Mouse (Mus musculus) urinary bladder, postnatal 36 days (tissue): ENCODE results near the gene Gpr179.
"Not testable (repeated sequence)": the region's sequence is repeated elsewhere in the genome, so short reads cannot be mapped to it uniquely, and the experiment has no call there.

ENCODE experiments used
- DNase-seq, 2 experiments: peaks; one replicate each; pipeline ENCODE4 v3.0.0; 2022; ENCODE audit warnings: low spot score in 2 of 2, mixed read lengths in 1 of 2

Gene Gpr179

DNA sequence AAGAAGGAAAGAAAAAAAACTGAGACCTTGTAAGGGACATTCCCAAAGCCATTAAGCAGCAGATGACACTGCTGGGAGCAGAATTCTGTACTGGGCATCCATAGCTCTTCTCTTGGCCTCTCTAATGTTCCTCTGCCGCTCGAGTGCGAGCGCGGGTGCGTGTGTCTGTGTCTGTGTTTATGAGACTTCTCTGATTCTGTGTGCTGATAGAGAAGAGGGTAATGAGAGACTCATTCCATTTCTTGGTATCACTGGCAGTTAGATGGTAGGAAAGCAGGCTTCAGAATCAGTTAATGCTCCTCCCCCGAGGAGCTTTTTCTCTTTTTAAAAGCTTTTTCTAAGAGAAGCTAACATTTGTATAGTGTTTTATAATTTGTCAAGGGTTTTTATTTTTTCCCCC is 3.4 kb upstream of the Gpr179 start:
- DNase-seq: no peak

DNA sequence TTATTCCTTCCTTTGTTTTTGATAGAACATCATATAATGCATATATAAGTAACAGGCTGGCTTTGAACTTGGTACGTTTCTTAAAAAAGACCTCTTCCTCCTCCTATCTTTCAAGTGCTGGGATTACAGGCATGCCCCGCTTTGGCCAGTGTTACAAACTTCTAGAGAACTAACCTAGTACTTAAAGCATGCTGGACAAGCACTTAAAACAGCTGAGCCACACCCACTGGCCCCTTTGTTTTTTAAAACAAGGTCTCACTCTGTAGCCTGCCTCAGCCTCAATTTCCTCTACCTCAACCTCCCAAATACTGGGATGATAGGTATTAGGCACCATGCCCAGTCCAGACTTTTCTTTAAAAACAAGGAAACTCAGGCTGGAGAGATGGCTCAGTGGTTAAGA is 2.8 kb upstream of the Gpr179 start:
- no peak for DNase-seq

DNA sequence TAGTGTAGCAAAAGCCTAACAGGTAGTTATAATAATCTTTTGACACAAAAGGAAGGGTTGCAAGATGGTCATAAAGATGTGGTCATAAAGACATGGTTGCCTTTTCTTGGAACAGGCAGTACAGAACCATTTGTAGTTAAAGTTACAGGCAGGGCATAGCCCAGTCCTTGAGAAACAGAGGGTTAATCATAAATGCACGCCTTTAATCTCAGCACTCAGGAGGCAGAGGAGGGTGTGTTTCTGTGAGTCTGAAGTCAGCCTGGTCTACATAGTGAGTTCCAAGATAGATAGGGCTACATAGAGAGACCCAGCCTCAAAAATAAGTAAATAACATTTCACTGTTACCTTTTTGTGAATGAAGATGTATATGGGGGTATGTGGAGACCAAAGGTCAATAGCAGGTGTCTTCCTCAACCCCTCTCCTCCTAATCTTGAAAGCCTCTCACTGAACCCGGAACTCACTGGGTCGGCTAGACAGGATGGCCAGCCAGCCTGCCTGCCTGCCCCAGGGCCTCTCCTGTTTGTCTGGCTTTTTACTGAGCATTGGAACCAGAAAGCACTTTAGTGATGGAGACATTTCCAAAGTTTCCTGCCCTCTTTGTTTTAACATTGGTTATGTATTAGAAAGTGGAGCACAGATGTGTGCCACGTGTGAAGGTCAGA is 1.2 kb upstream of the Gpr179 start:
- no peak for DNase-seq

DNA sequence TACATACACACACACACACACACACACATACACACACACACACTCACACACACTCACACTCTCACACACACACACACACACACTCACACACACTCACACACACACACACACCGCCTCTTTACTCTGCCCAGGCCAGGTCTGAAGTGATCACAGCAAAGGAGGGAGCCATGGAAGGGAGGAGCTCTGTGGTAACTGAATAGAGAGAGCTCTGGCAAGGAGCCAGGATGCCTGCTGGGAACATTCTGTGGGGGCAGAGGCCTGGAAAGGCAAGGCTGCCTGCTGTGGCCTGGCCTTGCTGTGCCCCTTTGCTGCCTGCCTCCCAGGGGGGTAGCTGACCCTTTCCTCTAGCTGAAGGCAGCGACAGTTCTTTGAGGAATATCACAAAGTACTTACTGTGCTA is 1.8 kb downstream of the Gpr179 start:
- DNase-seq: peak in 1 of 2 experiments; percentile 53

DNA sequence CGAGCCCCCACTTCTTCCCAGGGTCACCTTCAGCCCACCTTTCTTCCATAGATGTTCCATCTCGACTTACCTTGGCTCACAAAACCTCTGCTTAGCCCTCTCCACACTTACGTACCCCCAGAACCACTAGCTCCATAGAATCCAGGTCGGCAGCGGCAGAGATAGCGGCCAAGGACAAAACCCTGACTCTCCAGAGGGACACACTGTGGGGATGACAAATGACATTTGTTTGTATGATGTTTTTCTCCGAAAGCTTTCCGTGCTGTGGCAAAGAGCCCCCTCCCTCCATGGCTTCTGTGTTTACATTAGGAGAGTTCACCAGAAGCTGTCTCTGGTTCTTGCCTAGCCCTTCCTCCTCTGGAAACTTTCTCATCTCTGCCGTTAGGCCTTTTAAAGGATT is 4.6 kb downstream of the Gpr179 start:
- no peak for DNase-seq

DNA sequence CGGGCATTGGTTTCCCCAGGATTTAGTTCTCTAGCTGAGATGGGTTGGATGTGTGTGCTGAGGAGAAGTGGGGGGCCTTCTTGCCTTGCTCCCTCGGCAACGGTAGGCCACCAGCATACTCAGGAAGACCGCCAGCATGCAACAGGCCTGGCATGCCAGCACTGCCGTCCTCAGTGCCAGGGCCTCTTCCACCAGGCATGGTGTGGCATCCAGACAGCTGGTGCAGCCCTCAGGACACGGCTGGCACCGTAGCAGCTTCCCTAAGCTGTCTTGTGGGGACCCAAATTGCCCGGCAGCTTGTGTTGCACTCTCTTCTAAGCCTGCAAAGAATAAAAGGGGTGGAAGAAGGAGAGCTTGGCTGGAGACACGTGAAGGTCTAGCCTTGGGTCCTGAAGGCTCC is 5.5 kb downstream of the Gpr179 start:
- DNase-seq: no peak

DNA sequence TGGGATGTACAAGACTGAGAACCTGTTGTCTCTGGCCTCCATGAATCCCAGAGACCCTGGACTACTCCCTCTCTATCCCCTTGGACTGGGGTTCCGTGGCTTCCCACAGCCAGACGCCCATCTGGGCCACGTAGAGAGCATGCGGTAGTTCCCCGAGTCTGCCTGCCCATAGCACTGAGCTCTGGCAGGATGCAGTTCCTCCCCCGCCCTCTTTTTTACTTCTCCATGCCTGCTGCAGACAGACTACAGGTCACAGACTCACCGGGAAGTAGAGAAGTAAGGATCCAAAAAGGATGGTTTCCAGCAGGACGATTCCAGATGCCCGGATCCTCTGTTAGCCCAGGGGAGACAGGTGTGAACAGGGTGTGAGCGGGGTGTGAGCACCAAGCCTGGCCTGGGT is 6.4 kb downstream of the Gpr179 start:
- DNase-seq: no peak

DNA sequence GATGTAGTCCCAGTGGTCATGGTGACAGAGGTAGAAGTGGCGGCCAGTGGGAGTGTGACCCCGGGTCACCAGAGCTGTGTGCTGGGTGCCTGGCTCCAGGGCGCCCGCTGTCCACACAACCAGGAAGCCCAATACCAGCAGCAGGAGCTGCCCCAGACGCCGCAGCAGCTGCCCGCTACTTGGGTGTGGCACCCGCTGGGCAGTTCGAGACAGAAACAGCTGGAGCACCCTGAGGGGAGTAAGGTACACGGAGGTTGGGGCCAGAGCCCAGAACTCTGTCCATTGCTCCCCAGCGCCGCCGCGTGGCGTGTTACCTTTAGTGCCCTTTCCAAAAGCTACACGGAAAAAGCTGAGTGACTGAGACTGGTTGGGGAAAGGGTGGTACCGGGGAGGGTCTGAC is 8.3 kb downstream of the Gpr179 start:
- DNase-seq: peak in 1 of 2 experiments; percentile 31

DNA sequence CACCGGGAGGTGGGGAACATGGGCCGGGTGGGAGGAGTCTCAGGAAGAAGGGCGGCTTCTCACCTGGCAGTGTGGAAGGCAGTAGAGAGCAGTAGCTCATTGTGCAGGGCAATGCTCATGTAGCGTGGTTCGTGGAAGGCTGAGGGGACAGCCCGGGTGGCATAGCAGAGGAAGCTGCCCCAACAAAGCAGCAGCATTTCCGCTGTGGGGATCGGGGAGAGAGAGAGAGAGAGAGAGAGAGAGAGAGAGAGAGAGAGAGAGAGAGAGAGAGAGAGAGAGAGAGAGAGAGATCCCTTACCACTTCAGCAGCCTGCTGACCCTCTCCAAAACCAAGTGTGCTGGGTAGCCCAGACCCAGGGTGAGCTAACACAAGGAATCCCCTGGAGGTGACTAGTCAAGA is 8.7 kb downstream of the Gpr179 start:
- DNase-seq: no peak

DNA sequence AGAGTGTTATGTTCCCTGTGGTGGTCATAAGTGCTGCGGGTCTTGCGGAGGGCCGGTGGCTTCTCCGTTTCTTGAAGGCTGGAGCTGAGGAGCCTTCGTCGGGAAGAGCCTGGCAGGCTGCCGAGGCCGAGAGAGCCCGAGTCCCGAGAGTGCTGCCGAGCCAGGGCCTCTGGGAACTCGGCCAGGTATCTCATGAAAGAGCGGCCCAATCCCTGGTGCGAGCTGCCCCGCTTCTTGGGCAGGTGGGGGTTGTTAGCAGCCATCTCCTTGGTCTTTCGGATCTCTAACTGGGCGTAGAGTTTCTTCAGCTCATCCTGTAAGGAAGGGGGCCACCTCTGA is 12.9 kb downstream of the Gpr179 start:
- peak in 1 of 2 experiments; percentile 70 for DNase-seq

DNA sequence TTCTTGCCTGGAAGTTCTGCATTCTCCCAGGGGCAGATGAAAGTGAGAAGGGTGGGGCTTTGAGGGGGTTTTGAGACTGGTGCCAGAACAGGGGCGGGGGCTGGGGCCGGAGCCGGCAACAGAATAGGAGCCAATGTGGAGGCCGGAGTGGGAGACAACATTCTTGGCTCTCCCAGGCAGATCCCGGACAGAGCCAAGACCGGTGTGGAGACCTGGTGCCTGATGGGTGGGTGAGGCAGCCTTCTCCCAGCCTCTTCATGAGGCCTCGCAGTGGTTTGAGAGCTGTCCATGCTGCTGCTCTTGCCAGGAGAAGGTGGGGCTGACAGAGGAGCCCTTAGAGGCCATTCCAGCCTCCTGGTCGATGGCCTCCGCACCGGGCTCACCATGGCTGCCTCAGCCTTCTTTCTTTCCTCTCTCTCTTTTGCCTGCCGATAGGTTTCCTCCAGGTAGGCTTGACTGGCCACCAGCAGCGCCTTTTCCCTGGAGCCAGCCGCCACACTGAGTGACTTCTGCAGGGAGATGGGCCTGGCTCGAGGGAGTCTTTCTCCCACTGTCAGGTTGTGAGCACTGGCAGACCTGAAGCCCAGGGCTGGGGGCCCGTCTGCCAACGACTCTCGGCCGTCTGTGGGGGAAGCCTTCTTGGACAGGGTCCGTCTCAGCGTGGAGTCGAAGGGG is 13.4 kb downstream of the Gpr179 start:
- peak in 1 of 2 experiments; percentile 29 for DNase-seq

DNA sequence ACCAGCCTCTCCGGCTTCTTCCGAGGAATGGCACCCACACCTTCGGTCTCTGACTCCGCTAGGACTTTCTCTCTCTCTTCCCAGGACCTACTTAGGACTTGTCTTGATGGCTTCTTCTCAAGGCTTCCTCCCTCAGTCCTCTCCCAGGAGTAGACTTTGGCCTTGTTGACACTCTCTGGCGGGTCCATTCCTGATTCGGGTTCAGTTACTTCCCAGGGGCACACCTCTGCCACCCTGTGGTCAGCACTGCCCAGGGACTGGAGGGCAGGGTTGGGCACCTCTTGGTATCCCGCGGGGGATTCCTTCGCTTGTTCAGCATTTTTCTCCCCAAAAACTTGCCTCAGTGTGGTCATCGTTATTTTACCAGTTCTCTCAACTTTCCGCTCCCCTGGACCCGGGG is 14.5 kb downstream of the Gpr179 start:
- DNase-seq: no peak

DNA sequence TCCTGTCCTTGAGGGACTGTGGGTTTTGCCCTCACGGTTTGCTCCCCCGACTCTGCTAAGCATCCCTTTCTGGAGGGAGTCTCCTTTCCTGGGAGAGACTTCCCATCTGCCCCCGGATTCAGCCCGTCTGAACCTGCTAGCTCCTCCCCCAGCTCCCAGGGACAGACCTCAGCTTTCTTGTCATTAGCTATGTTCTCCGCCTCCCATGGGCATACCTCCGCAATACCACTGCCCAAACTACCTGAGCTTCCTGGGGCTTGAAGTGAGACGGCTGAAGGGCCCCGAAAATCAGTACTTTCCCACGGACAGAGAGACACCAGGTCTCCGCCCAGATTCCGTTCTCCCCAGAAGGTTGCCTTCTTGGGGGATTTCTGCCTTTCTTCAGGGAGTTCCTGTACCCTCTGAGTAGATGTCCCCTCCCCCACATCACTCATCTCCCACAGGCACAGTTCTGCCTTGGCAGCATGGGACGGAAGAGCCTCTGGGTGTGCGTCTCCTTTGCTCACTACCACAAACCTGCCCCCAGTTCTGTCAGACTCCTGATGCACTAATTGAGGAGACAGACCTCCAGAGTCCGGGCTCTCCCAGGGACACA is 15.0 kb downstream of the Gpr179 start:
- no peak for DNase-seq

DNA sequence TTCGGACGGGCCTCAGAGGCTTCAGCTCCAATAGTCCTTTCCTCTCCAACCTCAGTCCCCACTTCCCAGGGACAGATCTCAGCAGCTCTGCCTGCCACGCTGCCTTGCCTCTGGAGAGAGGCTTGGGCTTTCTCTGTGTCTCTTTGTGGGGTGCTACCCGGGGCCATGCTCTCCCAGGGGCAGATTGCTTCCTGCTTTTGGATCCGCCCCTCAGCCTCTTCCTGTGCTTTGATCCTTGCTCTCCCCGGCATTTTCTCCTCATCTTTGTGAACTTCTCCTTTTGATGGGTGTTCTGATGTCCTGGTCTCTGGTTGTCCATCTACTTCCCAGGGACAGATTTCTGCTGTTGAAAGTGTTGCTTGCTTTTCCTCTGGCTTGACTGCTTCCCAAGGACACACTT is 15.6 kb downstream of the Gpr179 start:
- no peak for DNase-seq

DNA sequence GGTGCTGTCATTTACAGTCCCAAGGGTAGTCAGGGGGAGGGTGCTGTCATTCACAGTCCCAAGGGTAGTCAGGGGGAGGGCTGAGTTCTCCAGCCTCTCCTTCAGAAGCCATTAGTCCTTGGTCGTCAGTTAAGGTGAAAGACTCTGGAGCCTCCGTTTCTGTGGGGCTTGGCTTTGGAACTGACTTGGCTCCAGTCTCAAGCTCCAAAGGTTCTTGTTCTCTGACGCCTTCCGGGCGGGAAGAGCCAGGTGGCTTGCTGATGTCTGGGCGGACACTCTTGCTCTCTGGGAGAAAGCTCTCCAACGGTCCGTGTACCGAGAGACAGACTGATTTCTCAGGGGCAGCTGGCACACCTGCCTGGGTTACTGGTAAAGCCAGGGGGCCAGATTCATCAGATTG is 17.5 kb downstream of the Gpr179 start:
- no peak for DNase-seq

DNA sequence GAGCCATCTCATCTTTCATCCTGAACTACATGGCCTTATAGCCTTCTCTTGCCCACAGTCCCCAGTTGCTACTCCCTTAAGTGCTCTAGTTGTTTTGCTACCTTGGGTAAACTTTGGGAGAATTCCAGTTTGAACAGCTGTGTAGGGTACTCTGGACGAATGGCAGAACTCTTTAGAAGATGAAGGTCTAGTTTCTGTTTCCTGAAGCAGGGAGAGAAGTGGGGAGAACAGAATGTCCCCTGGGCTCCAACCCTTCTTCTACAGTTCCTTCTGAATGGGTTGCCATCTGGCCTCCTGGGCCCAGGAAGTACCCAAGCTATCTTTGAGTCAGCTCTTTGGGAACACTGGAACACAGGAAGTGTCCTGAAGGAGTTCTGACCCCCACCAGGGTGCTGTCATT is 18.0 kb downstream of the Gpr179 start:
- no peak for DNase-seq

DNA sequence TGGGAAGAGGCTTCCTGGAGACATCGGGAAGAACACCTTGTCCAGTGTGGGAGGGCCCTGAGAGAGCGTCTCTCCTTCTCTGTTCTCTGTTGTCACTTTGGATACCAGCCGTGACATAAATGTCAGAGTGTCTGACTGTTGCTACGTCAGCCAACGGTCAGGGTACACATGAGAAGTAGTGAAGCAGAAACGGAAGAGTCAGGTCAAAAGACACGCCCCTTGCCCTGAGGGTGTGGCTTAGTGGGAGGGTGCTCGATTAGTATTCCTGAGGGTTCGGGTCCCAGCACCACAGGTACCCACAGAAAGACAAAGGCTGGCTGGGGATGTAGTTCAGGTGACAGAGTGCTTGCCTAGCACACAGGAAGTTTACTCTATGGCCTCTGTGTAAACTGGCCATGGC is 18.8 kb downstream of the Gpr179 start:
- DNase-seq: no peak

DNA sequence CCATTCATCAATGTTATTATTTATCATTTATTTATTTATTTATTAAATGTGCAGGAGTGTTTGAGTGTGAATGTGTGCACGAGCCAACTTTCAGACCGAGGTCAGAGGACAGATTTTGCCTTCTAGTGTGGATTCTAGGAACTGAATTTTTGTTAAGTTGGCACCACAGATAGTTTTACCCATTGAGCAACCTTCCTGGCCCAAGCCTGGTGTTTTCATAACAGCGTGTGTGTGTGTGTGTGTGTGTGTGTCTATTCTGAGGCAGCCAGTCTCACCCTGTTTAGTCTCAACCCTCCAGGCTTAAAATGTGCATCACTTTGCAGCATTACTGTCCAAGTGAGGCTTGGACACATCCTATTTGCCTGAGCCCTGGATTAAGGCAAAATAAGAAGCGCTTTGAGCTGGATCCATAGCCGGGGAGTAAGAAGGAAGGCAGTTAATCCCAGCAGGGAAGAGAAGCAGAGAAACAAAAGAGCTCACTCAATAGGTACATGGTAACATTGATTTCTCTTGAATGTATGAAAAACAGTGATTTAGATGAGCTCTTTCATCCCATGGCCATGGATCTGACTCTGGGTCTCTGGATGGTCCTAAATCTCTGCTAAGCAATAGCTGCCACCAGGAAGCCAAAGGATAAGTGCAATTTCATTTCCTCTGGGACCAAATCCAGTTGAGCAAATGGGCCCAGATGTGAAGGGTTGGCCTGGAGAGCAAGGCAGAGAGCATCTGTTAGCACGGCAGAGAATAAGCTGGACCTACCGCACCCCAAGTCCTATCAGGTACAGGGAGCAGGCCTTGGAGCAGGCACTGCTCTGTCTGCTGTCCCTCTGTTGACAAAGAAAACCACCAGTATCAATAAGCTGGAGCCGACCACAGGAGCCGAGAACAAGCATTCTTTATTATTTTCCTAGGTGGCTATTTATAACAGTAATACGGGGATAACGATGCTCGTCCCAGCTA is 20.4 kb downstream of the Gpr179 start:
- peak in 1 of 2 experiments; percentile 30 for DNase-seq

DNA sequence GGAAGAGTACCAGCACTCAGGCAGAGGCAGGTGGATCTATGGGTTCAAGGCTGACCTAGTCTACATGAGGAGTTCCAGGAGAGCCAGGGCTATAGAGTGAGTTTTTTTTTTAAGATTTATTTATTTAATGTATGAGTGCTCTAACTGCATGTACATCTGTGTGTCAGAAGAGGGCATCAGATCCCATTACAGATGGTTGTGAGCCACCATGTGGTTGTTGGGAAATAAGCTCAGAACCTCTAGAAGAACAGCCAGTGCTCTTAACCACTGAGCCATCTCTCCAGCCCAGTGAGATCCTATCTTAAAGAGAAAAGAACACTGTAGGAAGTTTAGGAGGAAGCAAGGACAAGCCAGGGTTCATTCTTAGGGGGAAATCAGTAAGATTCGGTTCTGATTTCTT is 21.6 kb downstream of the Gpr179 start:
- DNase-seq: no peak

DNA sequence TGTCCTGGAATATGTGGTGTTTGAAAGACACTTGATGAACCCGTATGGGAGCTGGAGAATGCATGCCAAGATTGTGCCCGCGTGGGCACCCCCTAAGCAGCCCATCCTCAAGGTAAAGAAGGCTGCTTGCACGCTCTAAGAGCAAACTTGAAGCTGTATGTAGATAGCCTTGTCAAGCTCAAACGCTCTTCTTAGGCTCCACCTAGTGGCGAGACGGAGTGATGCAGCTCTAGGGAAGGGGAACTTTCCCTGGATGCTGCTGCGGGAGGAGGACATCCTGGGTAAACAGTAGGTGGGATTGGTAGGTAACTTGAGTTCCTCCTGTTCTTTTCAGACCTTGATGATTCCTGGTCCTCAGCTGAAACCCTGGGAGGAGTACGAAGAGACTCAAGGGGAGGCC is 23.7 kb downstream of the Gpr179 start:
- peak in 1 of 2 experiments; percentile 63 for DNase-seq

DNA sequence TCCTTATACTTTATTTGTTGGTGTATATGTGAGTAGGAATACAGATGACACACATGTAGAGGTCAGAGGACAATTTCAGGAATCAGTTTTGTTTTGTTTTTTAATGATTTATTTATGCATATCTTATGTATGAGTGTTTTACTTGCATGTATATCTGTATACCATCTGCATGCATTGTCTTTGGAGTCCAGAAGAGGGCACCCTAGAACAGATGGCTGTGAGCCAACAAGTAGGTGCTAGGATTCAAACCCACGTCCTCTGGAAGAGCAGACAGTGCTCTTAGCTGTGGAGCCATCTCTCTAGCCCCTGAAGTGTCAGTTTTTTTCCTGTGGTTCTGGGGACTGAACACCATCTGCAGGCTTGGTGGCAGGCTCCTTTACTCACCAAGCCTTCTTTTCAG is 26.7 kb downstream of the Gpr179 start:
- DNase-seq: no peak

DNA sequence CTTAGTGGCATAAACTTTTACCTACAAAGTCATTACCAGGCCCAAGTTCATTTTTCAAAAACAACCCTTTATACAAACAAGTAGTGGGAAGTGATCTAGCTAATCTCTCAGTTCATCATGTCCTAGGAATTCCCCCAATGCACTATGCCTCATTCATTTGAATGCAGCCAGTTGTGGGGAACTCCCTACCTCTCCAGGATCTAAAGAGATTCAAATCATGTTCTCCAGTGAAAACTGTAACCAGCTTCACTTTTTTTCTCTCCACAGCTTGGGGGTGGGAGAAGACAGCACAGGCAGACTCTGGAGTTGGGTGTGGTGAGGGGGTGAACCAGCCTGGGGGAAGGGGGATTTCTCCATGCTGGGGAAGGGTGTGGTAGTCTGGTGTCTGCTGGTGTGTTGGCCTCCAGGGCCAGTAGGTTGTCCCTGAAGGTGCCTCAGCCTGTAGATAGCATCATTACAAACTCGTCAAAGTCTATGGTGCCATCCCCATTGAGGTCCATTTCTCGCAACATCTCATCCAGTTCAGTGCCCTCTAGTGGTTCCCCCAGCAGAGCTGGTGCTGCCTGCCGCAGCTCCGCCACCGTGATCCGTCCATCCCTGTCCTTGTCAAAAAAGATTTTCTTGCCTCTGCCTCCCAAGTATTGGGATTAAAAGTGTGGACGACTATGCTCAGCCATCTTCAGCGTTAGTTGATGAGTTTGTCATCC is 29.8 kb downstream of the Gpr179 start:
- not testable (repeated sequence) for DNase-seq
